Mouse (Mus musculus) heart, embryonic 12.5 days (tissue): ENCODE results near the gene Ggps1. TPM values are rescaled to one million over a fixed set of nuclear protein-coding genes. Genes with fewer than 3 reads are reported as not detected.

Source experiments
- ATAC-seq: fragments of 200-750 bp; cut with Nextera tagmentation; 2 replicates; pipeline ENCODE4 v1.8.0; 2017; ENCODE audit warnings: moderate TSS enrichment, moderate library complexity; ENCODE audit not compliant: insufficient number of reproducible peaks, low FRiP score
- H3K27ac ChIP-seq: fragments of 300-500 bp; sonication (generic); 2 replicates; pipeline ENCODE4 v1.5.1; 2016; ENCODE audit warnings: mild to moderate bottlenecking, moderate library complexity; ENCODE audit not compliant: poor library complexity, severe bottlenecking
- H3K27me3 ChIP-seq: fragments of 300-500 bp; sonication (generic); replicated peaks from 2 replicates; pipeline ENCODE4 v1.6.1; 2016; ENCODE audit warnings: mild to moderate bottlenecking, moderate library complexity
- H3K36me3 ChIP-seq: fragments of 300-500 bp; sonication (generic); 2 replicates; pipeline ENCODE4 v1.6.1; 2016; ENCODE audit warnings: mild to moderate bottlenecking, moderate library complexity
- H3K4me1 ChIP-seq: fragments of 300-500 bp; sonication (generic); replicated peaks from 2 replicates; pipeline ENCODE4 v1.6.1; 2016; ENCODE audit warnings: mild to moderate bottlenecking
- H3K4me2 ChIP-seq: fragments of 300-500 bp; sonication (generic); 2 replicates; pipeline ENCODE4 v1.6.1; 2016; ENCODE audit warnings: mild to moderate bottlenecking, moderate library complexity
- H3K4me3 ChIP-seq: fragments of 300-500 bp; sonication (generic); 2 replicates; pipeline ENCODE4 v1.5.1; 2016; ENCODE audit warnings: mild to moderate bottlenecking
- H3K9ac ChIP-seq: fragments of 300-500 bp; sonication (generic); 2 replicates; pipeline ENCODE4 v1.6.1; 2016; ENCODE audit warnings: mild to moderate bottlenecking, moderate library complexity
- H3K9me3 ChIP-seq: fragments of 300-500 bp; sonication (generic); replicated peaks from 2 replicates; pipeline ENCODE4 v1.6.1; 2016; ENCODE audit warnings: mild to moderate bottlenecking, moderate library complexity
- WGBS: fragments of 180-500 bp; shearing (Covaris S2); methylation state at CpG from one replicate; pipeline ENCODE4 v1.1.7; 2016; 5-methylcytosine and 5-hydroxymethylcytosine counted together
- polyA plus RNA-seq: library from polyadenylated mRNA; unstranded; fragments of >200 nt; fragmentation: Nextera tagmentation; extraction: Ambion mirVana; gene quantifications from 2 replicates; pipeline ENCODE4 v1.2.1, GENCODE M21; 2016

Ggps1 gene
- polyA plus RNA-seq: 47.8 and 49.1 TPM in 2 replicates

DNA sequence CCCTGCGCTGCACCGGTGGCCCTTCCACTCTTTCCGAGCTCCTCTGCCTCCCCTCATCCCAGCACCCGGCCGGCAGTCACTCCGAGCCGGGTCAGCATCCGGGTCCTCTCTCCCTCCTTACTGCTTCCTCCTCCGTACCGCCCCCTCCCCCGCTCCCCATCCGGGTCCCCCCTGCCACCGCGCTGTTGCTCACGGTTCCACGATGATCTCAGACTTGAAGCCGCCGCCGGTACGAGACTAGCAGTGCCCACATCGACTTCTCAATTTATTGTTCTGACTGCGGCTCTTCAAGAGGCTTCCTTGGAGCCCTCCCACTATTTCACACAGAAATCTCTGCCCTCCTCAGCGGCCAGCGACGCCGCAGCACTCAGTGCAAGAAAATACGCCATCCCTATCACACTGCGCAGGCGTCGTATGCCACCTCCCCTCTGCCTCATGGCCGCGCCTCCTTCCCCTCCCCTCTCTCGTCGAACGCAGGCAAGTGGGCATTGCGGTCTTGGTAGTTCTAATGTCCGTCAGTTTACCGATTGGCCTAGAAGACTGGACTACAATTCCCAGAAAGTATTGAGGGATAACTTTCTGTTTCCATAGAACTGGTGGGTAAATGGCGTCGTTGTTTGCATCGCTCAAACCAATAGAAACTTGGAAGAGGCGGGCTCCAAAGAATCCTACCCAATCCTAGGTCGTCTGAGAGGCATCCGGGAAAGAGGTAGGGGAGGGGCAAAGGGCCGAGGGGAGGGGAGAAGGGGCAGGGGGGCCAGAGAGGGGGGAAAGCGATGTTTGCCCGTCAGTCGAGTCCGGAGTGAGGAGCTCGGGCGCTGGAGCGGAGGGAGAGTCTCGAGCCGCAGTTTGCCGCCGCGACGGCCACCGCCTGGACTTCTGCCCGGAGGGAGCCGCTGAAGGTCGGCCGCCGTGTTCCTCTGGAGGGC lies at the start of gene Ggps1, which contains the start of gene Arid4b:
Ggps1 (minus strand) TSS at position 476 of the 929 bp plus-strand sequence.
Arid4b (plus strand) TSS at position 220 of the 929 bp plus-strand sequence.
- H3K9ac ChIP-seq: peak within 1 kb of the TSS; percentile 99
- H3K4me3 ChIP-seq: peak within 1 kb of the TSS; percentile 98
- peaks cover 18% of the 10 kb centered on the region for H3K4me1 ChIP-seq
- H3K36me3 ChIP-seq: peaks cover 7% of the 10 kb centered on the region; the same call in 1 of the 2 replicates
- WGBS: under 1% methylated on average over 64 of the region's 64 CpGs
- H3K27ac ChIP-seq: peak within 1 kb of the TSS; percentile 98
- ATAC-seq: peak; percentile 97
- no peaks in the 10 kb centered on the region for H3K9me3 ChIP-seq
- no peaks in the 10 kb centered on the region for H3K27me3 ChIP-seq
- peak within 1 kb of the TSS; percentile 87 for H3K4me2 ChIP-seq

DNA sequence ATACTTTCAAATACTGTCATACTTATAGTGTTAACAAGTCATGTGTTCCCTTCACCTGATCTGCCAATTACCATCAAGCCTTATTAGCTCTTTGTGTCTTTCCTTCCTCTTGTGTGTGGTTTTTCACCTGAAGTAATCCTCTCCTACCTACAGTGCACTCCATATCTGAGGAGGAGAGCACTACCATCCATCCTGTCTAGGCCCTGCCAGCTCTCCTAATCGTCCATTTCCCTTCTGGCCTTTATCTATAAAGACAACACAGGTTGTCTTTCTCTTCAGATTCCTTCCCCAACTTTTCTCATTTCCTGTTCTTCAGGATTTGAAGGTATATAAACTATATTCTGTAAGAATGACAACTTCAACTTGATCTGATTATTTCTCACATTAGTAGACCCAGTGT lies 47.9 kb upstream of the Ggps1 start:
- H3K4me1 ChIP-seq: peaks cover 13% of the 10 kb centered on the region

DNA sequence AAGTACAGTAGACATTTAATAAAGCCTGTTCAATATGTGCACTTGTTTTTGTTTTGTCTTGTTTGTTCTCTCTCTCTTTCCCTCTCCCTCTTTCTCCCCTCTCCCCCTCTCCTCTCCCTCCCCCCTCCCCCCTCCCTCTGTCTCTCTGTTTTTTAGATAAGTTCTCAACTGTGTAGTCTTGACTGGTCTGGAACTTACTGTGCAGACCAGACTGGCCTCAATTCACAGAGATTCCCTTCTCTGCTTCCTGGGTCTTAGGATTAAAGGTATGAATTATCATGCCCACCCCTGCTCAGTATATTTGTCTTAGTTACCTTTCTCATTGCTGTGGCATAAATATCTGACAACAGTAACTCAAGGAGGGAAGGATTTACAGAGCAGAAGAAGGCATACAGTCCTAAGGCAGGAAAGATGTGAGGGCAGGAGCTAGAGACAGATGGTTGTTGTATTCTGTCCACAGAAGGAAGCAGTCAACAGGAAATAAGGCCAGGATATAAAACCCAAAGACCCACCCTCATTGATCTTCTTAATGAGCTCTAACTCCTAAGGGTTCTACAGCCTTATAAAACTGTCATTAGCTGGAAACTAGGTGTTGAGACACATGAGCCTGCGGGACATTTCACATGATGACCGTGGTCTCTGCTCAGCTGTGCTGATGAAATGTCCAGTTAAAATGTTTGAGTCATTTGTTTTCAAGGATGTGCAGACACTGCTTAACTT lies 47.0 kb upstream of the Ggps1 start:
- H3K27ac ChIP-seq: no peak overlapping the region
- no peak overlapping the region for H3K4me3 ChIP-seq
- H3K36me3 ChIP-seq: no peaks in the 10 kb centered on the region
- no peak overlapping the region for H3K9ac ChIP-seq
- 84% methylated on average over 2 of the region's 2 CpGs for WGBS
- H3K27me3 ChIP-seq: no peaks in the 10 kb centered on the region
- no peaks in the 10 kb centered on the region for H3K9me3 ChIP-seq
- H3K4me2 ChIP-seq: no peak overlapping the region
- ATAC-seq: no peak
- peaks cover 11% of the 10 kb centered on the region for H3K4me1 ChIP-seq

More for the DNA sequence above, 47.9 kb upstream of the Ggps1 start:
- Histone ChIP-seq H3K9me3 (no peaks in the 10 kb centered on the region), H3K27me3 (no peaks in the 10 kb centered on the region), H3K27ac (no peak overlapping the region), H3K36me3 (no peaks in the 10 kb centered on the region), H3K4me3 (no peak overlapping the region), H3K4me2 (no peak overlapping the region), H3K9ac (no peak overlapping the region)
- 31% methylated on average over 1 of the region's 1 CpGs for WGBS
- ATAC-seq: no peak

DNA sequence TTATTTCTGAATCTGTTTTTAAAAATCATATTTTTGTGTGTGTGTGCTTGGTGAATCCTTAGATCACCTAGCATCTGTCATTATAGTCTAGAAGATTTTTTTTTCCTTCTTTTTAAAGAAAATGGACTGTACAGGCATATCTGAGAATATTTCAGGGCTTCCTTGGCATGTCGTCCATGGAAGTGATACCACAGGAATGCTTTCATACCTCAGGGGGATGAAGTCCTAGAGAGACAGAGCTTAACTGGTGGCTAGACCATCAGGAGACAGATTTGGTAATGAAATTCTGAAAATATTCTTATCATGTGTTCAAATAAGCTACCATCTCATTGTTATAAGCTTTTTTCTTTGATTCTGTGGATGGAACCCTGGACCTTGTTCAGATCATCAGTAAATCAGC lies 39.7 kb upstream of the Ggps1 start:
- Histone ChIP-seq H3K4me1 (peaks cover 8% of the 10 kb centered on the region), H3K9me3 (no peaks in the 10 kb centered on the region), H3K36me3 (no peaks in the 10 kb centered on the region), H3K4me3 (no peak overlapping the region), H3K27me3 (no peaks in the 10 kb centered on the region), H3K27ac (no peak overlapping the region), H3K4me2 (no peak overlapping the region), H3K9ac (no peak overlapping the region)
- 17% methylated on average over 1 of the region's 1 CpGs for WGBS
- ATAC-seq: no peak

DNA sequence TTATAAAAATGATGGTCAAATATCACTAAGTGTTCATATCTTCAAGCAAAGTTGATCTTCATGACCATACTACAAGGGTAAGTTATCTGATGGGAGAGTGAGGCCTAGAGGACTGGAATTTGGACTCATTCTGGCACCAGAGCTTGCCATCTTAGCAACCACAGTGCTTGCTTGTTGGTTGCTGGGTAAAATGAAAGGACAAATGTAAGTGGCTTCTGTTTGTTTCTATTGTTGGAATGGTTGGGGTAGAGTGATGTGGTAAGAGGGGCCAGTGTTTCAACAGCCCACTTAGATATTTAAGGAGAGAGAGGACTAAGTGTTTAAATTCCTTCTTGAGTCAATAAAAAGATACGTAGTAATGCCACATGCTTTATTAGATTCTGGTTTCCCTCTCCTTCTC lies 25.4 kb upstream of the Ggps1 start:
- H3K4me2 ChIP-seq: 0 out of 2 replicates have a peak overlapping the region, but pooled peaks have one; percentile 13

GRCm38 (mm10) chr13:14075326-14075725 lies 12.0 kb upstream of the Ggps1 start:
- no peaks in the 10 kb centered on the region for H3K27me3 ChIP-seq
- H3K9ac ChIP-seq: no peak overlapping the region
- H3K27ac ChIP-seq: no peak overlapping the region
- H3K4me3 ChIP-seq: no peak overlapping the region
- ATAC-seq: no peak
- H3K4me2 ChIP-seq: no peak overlapping the region
- no peaks in the 10 kb centered on the region for H3K36me3 ChIP-seq
- H3K4me1 ChIP-seq: peaks cover 5% of the 10 kb centered on the region
- no peaks in the 10 kb centered on the region; the same call in 1 of the 2 replicates for H3K9me3 ChIP-seq
- WGBS: 91% methylated on average over 1 of the region's 1 CpGs

More for the DNA sequence above, 25.4 kb upstream of the Ggps1 start:
- H3K9me3 ChIP-seq: 0 out of 2 replicates have a peak, but pooled peaks cover 2% of the 10 kb centered on the region
- peak overlapping the region; percentile 54; the same call in 1 of the 2 replicates for H3K27ac ChIP-seq
- WGBS: 58% methylated on average over 1 of the region's 1 CpGs
- 0 out of 2 replicates have a peak, but pooled peaks have one; percentile 9 for ATAC-seq
- no peaks in the 10 kb centered on the region for H3K27me3 ChIP-seq
- H3K36me3 ChIP-seq: peaks cover 3% of the 10 kb centered on the region; the same call in 1 of the 2 replicates
- H3K9ac ChIP-seq: no peak overlapping the region
- H3K4me1 ChIP-seq: no peaks in the 10 kb centered on the region; the same call in 1 of the 2 replicates
- no peak overlapping the region for H3K4me3 ChIP-seq

- 0 out of 2 replicates have a peak, but pooled peaks cover 2% of the 10 kb centered on the region for H3K4me1 ChIP-seq
- H3K4me2 ChIP-seq: no peak overlapping the region
- 0 out of 2 replicates have a peak, but pooled peaks cover under 1% of the 10 kb centered on the region for H3K36me3 ChIP-seq
- H3K9me3 ChIP-seq: no peaks in the 10 kb centered on the region; the same call in 1 of the 2 replicates
- no peaks in the 10 kb centered on the region for H3K27me3 ChIP-seq
- WGBS: 94% methylated on average over 1 of the region's 1 CpGs
- ATAC-seq: no peak
- no peak overlapping the region for H3K27ac ChIP-seq
- H3K4me3 ChIP-seq: no peak overlapping the region
- H3K9ac ChIP-seq: no peak overlapping the region
Observed at GRCm38 (mm10) chr13:14074371-14074770, 11.1 kb upstream of the Ggps1 start.

DNA sequence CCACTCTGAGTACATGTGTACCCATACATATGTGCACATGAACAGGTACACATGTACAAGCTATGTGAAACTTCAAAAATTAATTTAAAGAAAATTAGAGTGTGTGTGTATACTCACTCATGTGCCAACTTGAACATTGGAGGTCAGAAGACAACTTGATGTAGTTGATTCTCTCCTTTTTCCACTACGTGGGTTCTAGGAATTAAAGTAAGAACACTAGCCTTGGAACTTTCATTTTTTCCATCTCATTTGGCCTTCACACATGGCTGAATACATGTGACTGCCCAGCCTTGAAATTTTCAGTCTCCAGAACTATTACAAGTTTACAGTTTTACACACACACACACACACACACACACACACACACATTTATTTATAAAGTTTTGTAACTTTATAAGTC lies 6.0 kb upstream of the Ggps1 start:
- Histone ChIP-seq H3K27ac (no peak overlapping the region), H3K9me3 (no peaks in the 10 kb centered on the region), H3K36me3 (0 out of 2 replicates have a peak, but pooled peaks cover 12% of the 10 kb centered on the region), H3K4me2 (no peak overlapping the region), H3K9ac (no peak overlapping the region), H3K27me3 (no peaks in the 10 kb centered on the region), H3K4me3 (no peak overlapping the region), H3K4me1 (peaks cover 12% of the 10 kb centered on the region; the same call in 1 of the 2 replicates)
- no peak for ATAC-seq
- WGBS: 92% methylated on average over 1 of the region's 1 CpGs

GRCm38 (mm10) chr13:14068035-14068434 lies 4.7 kb upstream of the Ggps1 start:
- H3K27ac ChIP-seq: no peak overlapping the region
- no peak overlapping the region for H3K4me2 ChIP-seq
- peaks cover 12% of the 10 kb centered on the region; the same call in 1 of the 2 replicates for H3K4me1 ChIP-seq
- H3K9ac ChIP-seq: no peak overlapping the region
- 0 out of 2 replicates have a peak, but pooled peaks cover 12% of the 10 kb centered on the region for H3K36me3 ChIP-seq
- no peaks in the 10 kb centered on the region for H3K27me3 ChIP-seq
- ATAC-seq: no peak
- no peak overlapping the region for H3K4me3 ChIP-seq
- no peaks in the 10 kb centered on the region for H3K9me3 ChIP-seq

DNA sequence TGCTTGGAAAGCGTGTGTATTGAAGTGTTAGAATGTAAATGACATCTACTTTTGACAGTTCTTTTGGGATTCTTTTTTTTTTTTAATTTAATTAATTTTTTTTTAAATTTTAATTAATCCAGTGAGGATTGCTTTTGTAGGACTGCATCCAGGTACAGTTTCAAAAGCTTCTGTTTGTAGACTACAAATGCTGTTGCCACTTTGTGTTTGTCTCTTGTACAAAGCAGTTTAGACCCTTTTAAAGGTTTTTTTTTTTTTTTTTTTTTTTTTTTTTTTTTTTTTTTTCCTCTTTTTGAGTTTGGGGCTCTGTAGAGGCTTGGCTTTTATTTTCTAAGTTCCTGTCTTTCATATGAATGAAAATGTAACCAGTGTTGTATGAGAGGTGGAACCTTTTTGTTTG lies 2.4 kb upstream of the Ggps1 start:
- H3K4me2 ChIP-seq: no peak overlapping the region

GRCm38 (mm10) chr13:14065028-14065380 lies 1.7 kb upstream of the Ggps1 start:
- Histone ChIP-seq H3K27me3 (no peaks in the 10 kb centered on the region), H3K4me1 (peaks cover 18% of the 10 kb centered on the region), H3K4me3 (peak overlapping the region; percentile 98), H3K9ac (peak overlapping the region; percentile 99), H3K4me2 (peak overlapping the region; percentile 87), H3K9me3 (no peaks in the 10 kb centered on the region), H3K27ac (peak overlapping the region; percentile 98), H3K36me3 (0 out of 2 replicates have a peak, but pooled peaks cover 12% of the 10 kb centered on the region)
- 21% methylated on average over 9 of the region's 9 CpGs for WGBS
- ATAC-seq: no peak

More for the DNA sequence above, 2.4 kb upstream of the Ggps1 start:
- Histone ChIP-seq H3K4me1 (peaks cover 18% of the 10 kb centered on the region), H3K9ac (no peak overlapping the region), H3K27me3 (no peaks in the 10 kb centered on the region), H3K27ac (no peak overlapping the region), H3K36me3 (0 out of 2 replicates have a peak, but pooled peaks cover 12% of the 10 kb centered on the region), H3K4me3 (no peak overlapping the region), H3K9me3 (no peaks in the 10 kb centered on the region)
- WGBS: 78% methylated on average over 1 of the region's 1 CpGs
- no peak for ATAC-seq
